Mouse (Mus musculus) c-Kit-positive CD71-positive TER-119-positive erythroid progenitor cells, embryonic 14.5 days (primary cell): ENCODE results near the gene Sirpb1c.
"Not testable (repeated sequence)": the region's sequence is repeated elsewhere in the genome, so short reads cannot be mapped to it uniquely, and the experiment has no call there.

Source experiments
- DNase-seq: peaks from one replicate; pipeline ENCODE4 v3.0.0-alpha.2; 2013; ENCODE audit warnings: low spot score

The Sirpb1c gene

GRCm38 (mm10) chr3:15848280-15848679 is at the start of gene Sirpb1c:
Gene Sirpb1c, minus strand, starts transcription at chr3:15848528.
- DNase-seq, result not testable (repeated sequence)

- no peak for DNase-seq
Observed at GRCm38 (mm10) chr3:15886380-15886779, 38.1 kb upstream of the Sirpb1c start.

- not testable (repeated sequence) for DNase-seq
Observed at GRCm38 (mm10) chr3:15855773-15856172, 7.4 kb upstream of the Sirpb1c start.

GRCm38 (mm10) chr3:15849922-15850321 is 1.6 kb upstream of the Sirpb1c start:
- DNase-seq, result no peak

- DNase-seq, result no peak
Observed at GRCm38 (mm10) chr3:15847332-15848047, 838 bp downstream of the Sirpb1c start.

GRCm38 (mm10) chr3:15773642-15774041 is 74.7 kb downstream of the Sirpb1c start:
- DNase-seq, result not testable (repeated sequence)
